Mouse (Mus musculus) liver, adult 10 weeks (tissue): Measurements from ENCODE around the gene Speer3. TPM values are rescaled to one million over a fixed set of nuclear protein-coding genes. Genes with fewer than 3 reads are reported as not detected.

ENCODE experiments used
- polyA plus RNA-seq: library from polyadenylated mRNA; stranded (reverse); fragments of 350-450 nt; fragmentation: Illumina TruSeq; extraction: RNeasy Lipid Tissue Mini Kit (QIAGEN cat#74804); gene quantifications from one replicate; pipeline ENCODE4 v1.2.3, GENCODE M21; 2014; ENCODE audit warnings: low read depth, low replicate concordance

Speer3 gene
- not detected for polyA plus RNA-seq

GRCm38 (mm10) chr5:13791319-13791718 lies at the start of gene Speer3:
Speer3 (plus strand) TSS chr5:13791619.

Other genes with a start within 250 kb of the Speer3 start
- not detected for gene Sema3e, start 233.7 kb downstream of the Speer3 start, polyA plus RNA-seq